Mouse (Mus musculus): ENCODE data around the gene Mettl21a. TPM values are rescaled to one million over a fixed set of nuclear protein-coding genes. Genes with fewer than 3 reads are reported as not detected.
"Not testable (repeated sequence)": the region's sequence is repeated elsewhere in the genome, so short reads cannot be mapped to it uniquely, and the experiment has no call there.

Gene Mettl21a
- total and polyA plus RNA-seq, 2 experiments from 2014 or later: 9.4 to 10.8 TPM

- Histone ChIP-seq H3K4me3 (ENCODE audit: low read depth, low read length) (no peak overlapping the region), H3K27ac (ENCODE audit: low read depth, low read length) (no peak overlapping the region), H3K9me3 (ENCODE audit: low read length) (no peaks in the 10 kb centered on the region), H3K4me1 (ENCODE audit: insufficient read depth, low read length) (no peaks in the 10 kb centered on the region), H3K36me3 (ENCODE audit: insufficient read depth, low read length) (peaks cover 23% of the 10 kb centered on the region), H3K9ac (replicated peaks; ENCODE audit: low read length, poor library complexity, severe bottlenecking) (no peak overlapping the region), H3K4me2 (ENCODE audit: low read depth, low read length, poor library complexity, severe bottlenecking) (no peak overlapping the region), H3K27me3 (ENCODE audit: insufficient read depth, low read length) (no peaks in the 10 kb centered on the region)
- 94% methylated on average over 3 of the region's 3 CpGs for WGBS
- DNase-seq (ENCODE audit: low spot score): no peak
- no peak for TF ChIP-seq CTCF (IDR thresholded peaks at IDR 0.05)
- ATAC-seq (ENCODE audit: low FRiP score): no peak
Measured at GRCm38 (mm10) chr1:64578801-64579200, 38.2 kb downstream of the Mettl21a start.

- not testable (repeated sequence) for H3K4me2 ChIP-seq (ENCODE audit: low read depth, low read length, poor library complexity, severe bottlenecking); ATAC-seq (ENCODE audit: low FRiP score); H3K27ac ChIP-seq (ENCODE audit: low read depth, low read length); H3K4me1 ChIP-seq (ENCODE audit: insufficient read depth, low read length); H3K27me3 ChIP-seq (ENCODE audit: insufficient read depth, low read length); H3K9ac ChIP-seq (replicated peaks; ENCODE audit: low read length, poor library complexity, severe bottlenecking); DNase-seq (ENCODE audit: low spot score); H3K4me3 ChIP-seq (ENCODE audit: low read depth, low read length); H3K9me3 ChIP-seq (ENCODE audit: low read length)
- H3K36me3 ChIP-seq (ENCODE audit: insufficient read depth, low read length): peaks cover 23% of the 10 kb centered on the region
- WGBS: 61% methylated on average over 9 of the region's 9 CpGs
Measured at GRCm38 (mm10) chr1:64577911-64578310, 39.1 kb downstream of the Mettl21a start.

- H3K27ac ChIP-seq (ENCODE audit: low read depth, low read length): no peak overlapping the region
Measured at GRCm38 (mm10) chr1:64576732-64577131, 40.3 kb downstream of the Mettl21a start.

GRCm38 (mm10) chr1:64576022-64576421, 41.0 kb downstream of the Mettl21a start:
- Histone ChIP-seq H3K27ac (ENCODE audit: low read depth, low read length) (no peak overlapping the region), H3K4me3 (ENCODE audit: low read depth, low read length) (no peak overlapping the region), H3K9me3 (ENCODE audit: low read length) (no peaks in the 10 kb centered on the region), H3K36me3 (ENCODE audit: insufficient read depth, low read length) (peaks cover 19% of the 10 kb centered on the region; the same call in 1 of the 2 replicates), H3K4me1 (ENCODE audit: insufficient read depth, low read length) (no peaks in the 10 kb centered on the region), H3K9ac (replicated peaks; ENCODE audit: low read length, poor library complexity, severe bottlenecking) (no peak overlapping the region), H3K27me3 (ENCODE audit: insufficient read depth, low read length) (no peaks in the 10 kb centered on the region), H3K4me2 (ENCODE audit: low read depth, low read length, poor library complexity, severe bottlenecking) (no peak overlapping the region)
- no peak for TF ChIP-seq CTCF (IDR thresholded peaks at IDR 0.05)
- DNase-seq (ENCODE audit: low spot score) (no peak), ATAC-seq (ENCODE audit: low FRiP score) (no peak)
- WGBS: 88% methylated on average over 7 of the region's 7 CpGs

More at GRCm38 (mm10) chr1:64576732-64577131, 40.3 kb downstream of the Mettl21a start:
- no peak overlapping the region for H3K4me3 ChIP-seq (ENCODE audit: low read depth, low read length)
- no peak for TF ChIP-seq CTCF (IDR thresholded peaks at IDR 0.05)
- DNase-seq (ENCODE audit: low spot score) (no peak), ATAC-seq (ENCODE audit: low FRiP score) (no peak)
- 66% methylated on average over 2 of the region's 2 CpGs for WGBS
- no peaks in the 10 kb centered on the region for H3K4me1 ChIP-seq (ENCODE audit: insufficient read depth, low read length)
- H3K9ac ChIP-seq (replicated peaks; ENCODE audit: low read length, poor library complexity, severe bottlenecking): no peak overlapping the region
- peaks cover 19% of the 10 kb centered on the region for H3K36me3 ChIP-seq (ENCODE audit: insufficient read depth, low read length)
- H3K27me3 ChIP-seq (ENCODE audit: insufficient read depth, low read length): no peaks in the 10 kb centered on the region
- no peaks in the 10 kb centered on the region for H3K9me3 ChIP-seq (ENCODE audit: low read length)
- no peak overlapping the region for H3K4me2 ChIP-seq (ENCODE audit: low read depth, low read length, poor library complexity, severe bottlenecking)

- Histone ChIP-seq H3K4me1 (ENCODE audit: insufficient read depth, low read length) (no peaks in the 10 kb centered on the region), H3K9ac (replicated peaks; ENCODE audit: low read length, poor library complexity, severe bottlenecking) (no peak overlapping the region), H3K27me3 (ENCODE audit: insufficient read depth, low read length) (no peaks in the 10 kb centered on the region), H3K36me3 (ENCODE audit: insufficient read depth, low read length) (peaks cover 2% of the 10 kb centered on the region; the same call in 1 of the 2 replicates), H3K4me3 (ENCODE audit: low read depth, low read length) (no peak overlapping the region), H3K9me3 (ENCODE audit: low read length) (no peaks in the 10 kb centered on the region), H3K27ac (ENCODE audit: low read depth, low read length) (no peak overlapping the region), H3K4me2 (ENCODE audit: low read depth, low read length, poor library complexity, severe bottlenecking) (no peak overlapping the region)
- DNase-seq (ENCODE audit: low spot score) (no peak), ATAC-seq (ENCODE audit: low FRiP score) (no peak)
- no peak for TF ChIP-seq CTCF (IDR thresholded peaks at IDR 0.05)
Measured at GRCm38 (mm10) chr1:64568206-64568605, 48.8 kb downstream of the Mettl21a start.

GRCm38 (mm10) chr1:64560105-64560504, 56.9 kb downstream of the Mettl21a start:
- 91% methylated on average over 3 of the region's 3 CpGs for WGBS
- Histone ChIP-seq H3K27me3 (ENCODE audit: insufficient read depth, low read length) (no peaks in the 10 kb centered on the region), H3K4me1 (ENCODE audit: insufficient read depth, low read length) (no peaks in the 10 kb centered on the region), H3K4me3 (ENCODE audit: low read depth, low read length) (no peak overlapping the region), H3K4me2 (ENCODE audit: low read depth, low read length, poor library complexity, severe bottlenecking) (no peak overlapping the region), H3K27ac (ENCODE audit: low read depth, low read length) (no peak overlapping the region), H3K9ac (replicated peaks; ENCODE audit: low read length, poor library complexity, severe bottlenecking) (no peak overlapping the region), H3K9me3 (ENCODE audit: low read length) (no peaks in the 10 kb centered on the region), H3K36me3 (ENCODE audit: insufficient read depth, low read length) (peaks cover 11% of the 10 kb centered on the region)
- no peak for ATAC-seq (ENCODE audit: low FRiP score)
- DNase-seq (ENCODE audit: low spot score): no peak
- TF ChIP-seq CTCF (IDR thresholded peaks at IDR 0.05): no peak

Other genes starting within 250 kb of the Mettl21a start
- gene Creb1, start 84.6 kb downstream of the Mettl21a start, total RNA-seq (2014; rRNA removed): 45.1 and 52.9 TPM in 2 replicates
- 10.3 and 11.8 TPM in 2 replicates for gene Creb1, start 84.6 kb downstream of the Mettl21a start, polyA plus RNA-seq (2015; fragmentation: Nextera tagmentation; extraction: Ambion mirVana)
- 14.6 and 36.6 TPM in 2 replicates for gene Ccnyl1, start 73.2 kb upstream of the Mettl21a start, total RNA-seq (2014; rRNA removed)
- gene Ccnyl1, start 73.2 kb upstream of the Mettl21a start, polyA plus RNA-seq (2015; fragmentation: Nextera tagmentation; extraction: Ambion mirVana): 2.9 and 4.1 TPM in 2 replicates
- gene Fzd5, start 120.5 kb upstream of the Mettl21a start, total RNA-seq (2014; rRNA removed): 1.8 and 2.5 TPM in 2 replicates
- gene Fzd5, start 120.5 kb upstream of the Mettl21a start, polyA plus RNA-seq (2015; fragmentation: Nextera tagmentation; extraction: Ambion mirVana): 0.40 and 0.86 TPM in 2 replicates